Mouse (Mus musculus) lung, postnatal 0 days (tissue): Measurements from ENCODE around the gene Dhx30. TPM values are rescaled to one million over a fixed set of nuclear protein-coding genes. Genes with fewer than 3 reads are reported as not detected.

Experiments used
- ATAC-seq: fragments of 200-750 bp; cut with Nextera tagmentation; 2 replicates; pipeline ENCODE4 v1.8.0; 2017; ENCODE audit warnings: moderate library complexity
- DNase-seq: peaks from one replicate; pipeline ENCODE4 v3.0.0-alpha.2; 2016; ENCODE audit warnings: low spot score
- H3K27ac ChIP-seq: fragments of 300-500 bp; sonication (generic); 2 replicates; pipeline ENCODE4 v1.5.1; 2014; ENCODE audit warnings: antibody characterized with exemption, mild to moderate bottlenecking, low read length, mixed read lengths
- H3K27me3 ChIP-seq: fragments of 300-500 bp; sonication (generic); replicated peaks from 2 replicates; pipeline ENCODE4 v1.6.1; 2014; ENCODE audit warnings: low read length, mixed read lengths; ENCODE audit not compliant: insufficient read depth
- H3K36me3 ChIP-seq: fragments of 300-500 bp; sonication (generic); 2 replicates; pipeline ENCODE4 v1.6.1; 2014; ENCODE audit warnings: low read length, mixed read lengths; ENCODE audit not compliant: insufficient read depth
- H3K4me1 ChIP-seq: fragments of 300-500 bp; sonication (generic); 2 replicates; pipeline ENCODE4 v1.6.1; 2014; ENCODE audit warnings: antibody characterized with exemption, low read depth, low read length, mixed read lengths; ENCODE audit not compliant: insufficient read depth
- H3K4me2 ChIP-seq: fragments of 300-500 bp; sonication (generic); replicated peaks from 2 replicates; pipeline ENCODE4 v1.6.1; 2014; ENCODE audit warnings: low read depth, mild to moderate bottlenecking, low read length, moderate library complexity, mixed read lengths
- H3K4me3 ChIP-seq: fragments of 300-500 bp; sonication (generic); 2 replicates; pipeline ENCODE4 v1.5.1; 2014; ENCODE audit warnings: low read depth, low read length
- H3K9ac ChIP-seq: fragments of 300-500 bp; sonication (generic); replicated peaks from 2 replicates; pipeline ENCODE4 v1.6.1; 2014; ENCODE audit warnings: low read depth, mild to moderate bottlenecking
- H3K9me3 ChIP-seq: fragments of 300-500 bp; sonication (generic); 2 replicates; pipeline ENCODE4 v1.6.1; 2016; ENCODE audit warnings: low read length, mixed read lengths
- CTCF ChIP-seq: IDR thresholded peaks from 2 replicates; pipeline ENCODE4 v1.5.1; 2016; ENCODE audit warnings: antibody characterized with exemption, mild to moderate bottlenecking
- EP300 ChIP-seq: IDR thresholded peaks from 2 replicates; pipeline ENCODE4 v1.6.1; 2016; ENCODE audit warnings: antibody characterized with exemption, mild to moderate bottlenecking, control low read depth
- WGBS: fragments of 180-500 bp; shearing (Covaris S2); extraction: QIAGEN DNeasy Blood & Tissue Kit; methylation state at CpG from one replicate; pipeline ENCODE4 v1.1.7; 2014; 5-methylcytosine and 5-hydroxymethylcytosine counted together
- polyA plus RNA-seq: library from polyadenylated mRNA; unstranded; fragments of >200 nt; fragmentation: Nextera tagmentation; extraction: Ambion mirVana; gene quantifications from 2 replicates; pipeline ENCODE4 v1.2.1, GENCODE M21; 2015

The Dhx30 gene
- polyA plus RNA-seq, 1 experiment from 2014 or later: 51.7 TPM

DNA sequence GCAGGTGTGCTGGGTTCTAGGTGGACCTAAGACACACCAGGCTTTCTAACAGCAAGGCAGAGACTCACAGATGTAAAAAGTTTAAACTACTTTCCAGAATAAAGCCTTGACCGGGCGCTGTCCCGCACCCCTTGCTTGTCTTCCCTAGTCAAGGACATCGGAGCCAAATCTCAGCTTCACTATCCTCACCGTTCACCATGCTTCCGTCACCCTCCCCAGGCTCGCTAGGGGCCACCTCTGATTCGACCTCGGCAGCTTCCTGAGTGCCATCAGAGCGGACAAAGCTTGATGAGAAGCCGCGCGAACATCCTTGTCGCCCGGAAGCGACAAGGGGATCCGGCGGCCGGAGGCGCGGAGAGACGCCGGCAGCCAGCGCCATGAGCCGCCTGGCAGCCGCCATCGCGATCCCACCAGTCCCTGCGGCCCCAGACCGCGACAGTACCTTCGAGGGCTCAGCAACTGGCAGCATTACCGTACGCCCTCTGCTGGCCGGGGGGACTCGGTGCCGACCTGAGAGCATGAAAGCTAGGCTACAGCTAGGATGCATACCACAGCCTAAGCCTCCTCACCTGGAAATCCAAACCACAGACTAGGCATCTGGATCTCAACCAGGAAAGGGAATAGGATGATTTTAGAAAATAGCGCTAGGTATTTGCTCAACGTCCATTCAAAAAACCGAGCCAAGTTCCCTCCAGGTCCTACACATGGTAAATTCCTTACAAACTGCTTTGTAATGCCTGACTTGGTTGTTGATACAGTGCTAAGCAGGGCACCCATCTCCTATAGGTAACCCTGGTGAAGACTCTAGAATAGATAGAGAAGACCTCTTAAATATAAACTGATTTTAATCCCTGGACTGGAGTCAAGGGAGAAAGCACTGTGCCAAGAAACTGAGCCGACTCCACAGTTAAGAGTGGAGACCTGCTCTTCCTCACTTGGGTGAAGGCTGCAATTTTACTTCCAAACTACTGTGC lies 16.7 kb downstream of the Dhx30 start:
- H3K36me3 ChIP-seq: 0 out of 2 replicates have a peak, but pooled peaks cover 6% of the 10 kb centered on the region
- peak; percentile 95 for DNase-seq
- WGBS: 2% methylated on average over 41 of the region's 41 CpGs

DNA sequence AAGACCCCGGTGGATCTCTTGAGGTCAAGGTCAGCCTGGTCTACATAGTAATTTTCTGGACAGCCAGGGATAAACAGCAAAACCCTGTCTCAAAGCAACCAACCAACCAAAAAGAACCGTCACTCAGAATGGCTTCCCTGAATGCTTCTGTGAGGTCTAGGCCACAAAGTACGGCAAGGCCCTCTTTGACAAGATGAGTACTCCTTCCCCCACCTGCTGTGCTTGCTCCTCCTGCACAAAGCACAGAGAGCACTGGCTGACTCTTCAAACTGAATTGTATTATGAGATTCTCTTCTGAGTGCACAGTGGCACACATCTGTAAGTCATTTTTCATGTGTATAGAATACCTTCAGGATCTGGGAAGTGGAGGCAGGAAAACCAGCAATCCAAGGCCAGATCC lies 19.8 kb downstream of the Dhx30 start:
- TF ChIP-seq CTCF: no peak
- TF ChIP-seq EP300: no peak
- no peak overlapping the region for H3K4me3 ChIP-seq
- H3K36me3 ChIP-seq: peaks cover 13% of the 10 kb centered on the region; the same call in 1 of the 2 replicates
- H3K4me1 ChIP-seq: no peaks in the 10 kb centered on the region
- ATAC-seq (no peak), DNase-seq (no peak)
- H3K27me3 ChIP-seq: no peaks in the 10 kb centered on the region
- no peak overlapping the region for H3K4me2 ChIP-seq
- H3K9me3 ChIP-seq: no peaks in the 10 kb centered on the region
- H3K27ac ChIP-seq: no peak overlapping the region
- 88% methylated on average over 3 of the region's 3 CpGs for WGBS
- no peak overlapping the region for H3K9ac ChIP-seq

More for the DNA sequence above, 16.7 kb downstream of the Dhx30 start:
- Histone ChIP-seq H3K27ac (peak overlapping the region; percentile 44; the same call in 1 of the 2 replicates), H3K27me3 (no peaks in the 10 kb centered on the region), H3K9ac (peak overlapping the region; percentile 82), H3K4me2 (peak overlapping the region; percentile 65), H3K4me3 (peak overlapping the region; percentile 78), H3K9me3 (no peaks in the 10 kb centered on the region), H3K4me1 (no peaks in the 10 kb centered on the region)
- ATAC-seq: peak; percentile 98
- TF ChIP-seq EP300: no peak
- TF ChIP-seq CTCF: peak; percentile 98

- 94% methylated on average over 4 of the region's 4 CpGs for WGBS
- no peaks in the 10 kb centered on the region for H3K4me1 ChIP-seq
- peaks cover 39% of the 10 kb centered on the region for H3K36me3 ChIP-seq
- H3K4me2 ChIP-seq: no peak overlapping the region
- no peaks in the 10 kb centered on the region for H3K9me3 ChIP-seq
- no peak for TF ChIP-seq CTCF
- TF ChIP-seq EP300: no peak
- no peak for DNase-seq
- no peak overlapping the region for H3K9ac ChIP-seq
- H3K27ac ChIP-seq: no peak overlapping the region
- H3K27me3 ChIP-seq: no peaks in the 10 kb centered on the region
- no peak overlapping the region for H3K4me3 ChIP-seq
- no peak for ATAC-seq
Observed at GRCm38 (mm10) chr9:110094761-110095160, 22.9 kb downstream of the Dhx30 start.

DNA sequence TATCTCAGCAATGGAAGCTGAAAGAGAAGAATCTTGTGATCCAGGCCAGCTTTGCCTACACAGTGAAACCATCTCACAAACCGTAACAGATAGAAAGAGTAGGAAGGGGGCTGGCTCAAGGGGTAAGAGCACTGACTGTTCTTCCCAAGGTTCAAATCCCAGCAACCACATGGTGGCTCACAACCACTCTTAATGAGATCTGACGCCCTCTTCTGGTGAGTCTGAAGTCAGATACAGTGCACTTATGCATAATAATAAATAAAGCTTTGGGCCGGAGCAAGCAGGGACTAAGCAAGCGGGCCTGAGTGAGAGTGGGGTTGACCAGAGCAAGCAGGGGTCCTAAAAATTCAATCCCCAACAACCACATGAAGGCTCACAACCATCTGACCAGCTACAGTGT lies 24.3 kb downstream of the Dhx30 start:
- H3K4me1 ChIP-seq: no peaks in the 10 kb centered on the region
- H3K36me3 ChIP-seq: peaks cover 47% of the 10 kb centered on the region
- H3K27me3 ChIP-seq: no peaks in the 10 kb centered on the region
- no peak overlapping the region for H3K4me3 ChIP-seq
- DNase-seq (no peak), ATAC-seq (no peak)
- no peaks in the 10 kb centered on the region for H3K9me3 ChIP-seq
- TF ChIP-seq CTCF (peak; percentile 21; the same call in 1 of the 2 replicates), EP300 (no peak)
- no peak overlapping the region for H3K9ac ChIP-seq
- no peak overlapping the region for H3K27ac ChIP-seq
- H3K4me2 ChIP-seq: no peak overlapping the region
- WGBS: 83% methylated on average over 4 of the region's 4 CpGs

DNA sequence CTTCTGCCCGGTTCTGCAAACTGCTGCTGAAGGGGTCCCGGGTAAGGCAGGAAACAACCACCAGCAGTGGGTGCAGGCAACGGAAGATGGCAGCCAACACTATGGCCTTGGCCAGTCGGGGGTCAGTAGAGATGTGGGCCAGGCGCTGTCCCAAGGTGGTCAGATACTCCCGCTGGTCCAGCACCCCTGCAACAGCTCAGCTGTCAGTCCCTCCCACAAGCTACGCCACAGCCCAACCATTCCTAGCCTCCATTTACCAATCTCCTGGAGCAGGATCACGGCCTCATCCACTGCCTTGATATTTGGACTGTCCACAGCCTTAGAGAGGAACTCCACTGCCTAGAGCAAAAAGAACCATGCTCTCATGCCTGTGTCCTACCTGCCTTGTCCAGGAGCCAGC lies 31.9 kb downstream of the Dhx30 start:
- H3K4me2 ChIP-seq: no peak overlapping the region
- H3K27me3 ChIP-seq: no peaks in the 10 kb centered on the region
- H3K36me3 ChIP-seq: peaks cover 40% of the 10 kb centered on the region
- ATAC-seq: no peak
- no peak for DNase-seq
- H3K9me3 ChIP-seq: no peaks in the 10 kb centered on the region
- no peak overlapping the region for H3K4me3 ChIP-seq
- no peak for TF ChIP-seq EP300
- no peak for TF ChIP-seq CTCF
- no peaks in the 10 kb centered on the region for H3K4me1 ChIP-seq
- no peak overlapping the region for H3K9ac ChIP-seq
- H3K27ac ChIP-seq: no peak overlapping the region
- WGBS: 92% methylated on average over 8 of the region's 8 CpGs

GRCm38 (mm10) chr9:110084201-110084964 lies 33.2 kb downstream of the Dhx30 start:
- TF ChIP-seq CTCF (no peak; the same call in 1 of the 2 replicates), EP300 (no peak)
- no peak overlapping the region for H3K27ac ChIP-seq
- H3K9me3 ChIP-seq: no peaks in the 10 kb centered on the region
- DNase-seq: peak; percentile 71
- H3K4me1 ChIP-seq: no peaks in the 10 kb centered on the region
- peak; percentile 75 for ATAC-seq
- 64% methylated on average over 25 of the region's 25 CpGs for WGBS
- no peak overlapping the region for H3K9ac ChIP-seq
- H3K4me2 ChIP-seq: no peak overlapping the region
- no peak overlapping the region for H3K4me3 ChIP-seq
- H3K27me3 ChIP-seq: no peaks in the 10 kb centered on the region
- peaks cover 39% of the 10 kb centered on the region for H3K36me3 ChIP-seq
